Mouse (Mus musculus) MEL (cell line): ENCODE measurements around the gene Spsb2. TPM values are rescaled to one million over a fixed set of nuclear protein-coding genes. Genes with fewer than 3 reads are reported as not detected.
A peak's percentile ranks its signal among the peaks of the same experiment; 100 is the strongest.

Experiments
- DNase-seq: peaks from one replicate; pipeline ENCODE4 v3.0.0; 2011; ENCODE audit warnings: low read depth, low spot score
- H3K27ac ChIP-seq: 2 replicates; pipeline ENCODE4 v1.5.1; 2012; ENCODE audit warnings: low read depth, mild to moderate bottlenecking, control low read depth, low read length, moderate library complexity; ENCODE audit not compliant: control insufficient read depth
- H3K27me3 ChIP-seq, 2 experiments: fragments of 150-350 bp in 1 of 2; sonication (generic) in 1 of 2; 2 replicates each; pipeline ENCODE4 v1.6.1; 2012; ENCODE audit warnings: low read length in 2 of 2, mild to moderate bottlenecking in 2 of 2, improper control_type of control experiment in 1 of 2, moderate library complexity in 1 of 2; ENCODE audit not compliant: insufficient read depth in 2 of 2, control insufficient read depth in 1 of 2
- H3K36me3 ChIP-seq, 2 experiments: 2 replicates each; pipeline ENCODE4 v1.6.1; 2012 to 2014; ENCODE audit warnings: low read length in 2 of 2, improper control_type of control experiment in 1 of 2, inconsistent platforms in 1 of 2, mild to moderate bottlenecking in 1 of 2; ENCODE audit not compliant: insufficient read depth in 2 of 2, control insufficient read depth in 1 of 2
- H3K4me1 ChIP-seq, 2 experiments: fragments of 150-350 bp in 1 of 2; sonication (generic) in 1 of 2; 2 replicates each; pipeline ENCODE4 v1.6.1; 2012; ENCODE audit warnings: low read length in 2 of 2, improper control_type of control experiment in 1 of 2, mild to moderate bottlenecking in 1 of 2; ENCODE audit not compliant: insufficient read depth in 2 of 2, control insufficient read depth in 1 of 2
- H3K4me3 ChIP-seq, 2 experiments: fragments of 150-350 bp in 1 of 2; sonication (generic) in 1 of 2; 2 replicates each; pipeline ENCODE4 v1.5.1; 2012; ENCODE audit warnings: low read depth in 2 of 2, low read length in 2 of 2, mild to moderate bottlenecking in 2 of 2, moderate library complexity in 2 of 2, control low read depth in 1 of 2, improper control_type of control experiment in 1 of 2; ENCODE audit not compliant: control insufficient read depth in 1 of 2, insufficient read depth in 1 of 2
- H3K79me2 ChIP-seq: 2 replicates; pipeline ENCODE4 v1.6.1; 2012; ENCODE audit warnings: mild to moderate bottlenecking, low read length, moderate library complexity; ENCODE audit not compliant: control insufficient read depth, poor library complexity, insufficient read depth
- H3K9ac ChIP-seq: 2 replicates; pipeline ENCODE4 v1.6.1; 2012; ENCODE audit warnings: low read depth, mild to moderate bottlenecking, control low read depth, low read length, moderate library complexity; ENCODE audit not compliant: control insufficient read depth, poor library complexity, severe bottlenecking
- H3K9me3 ChIP-seq: fragments of 150-350 bp; sonication (generic); replicated peaks from 2 replicates; pipeline ENCODE4 v1.6.1; 2012; ENCODE audit warnings: mild to moderate bottlenecking, low read length, improper control_type of control experiment, moderate library complexity; ENCODE audit not compliant: insufficient read depth
- BHLHE40 ChIP-seq: IDR thresholded peaks from 2 replicates; pipeline ENCODE4 v1.6.1; 2012; ENCODE audit warnings: low read depth, mild to moderate bottlenecking, inconsistent platforms, low read length, improper control_type of control experiment, borderline replicate concordance
- CHD2 ChIP-seq: IDR thresholded peaks from 2 replicates; pipeline ENCODE4 v1.6.1; 2011; ENCODE audit warnings: low read length, improper control_type of control experiment
- CTCF ChIP-seq, 3 experiments: IDR thresholded peaks in 2 of 3; conservative IDR thresholded peaks in 1 of 3; 2 replicates each; pipeline ENCODE4 v1.5.1; 2011 to 2012; ENCODE audit warnings: low read length in 3 of 3, low read depth in 2 of 3, mild to moderate bottlenecking in 2 of 3, improper control_type of control experiment in 1 of 3, inconsistent platforms in 1 of 3, mixed read lengths in 1 of 3, moderate library complexity in 1 of 3; ENCODE audit not compliant: control insufficient read depth in 1 of 3, insufficient read depth in 1 of 3, poor library complexity in 1 of 3, severe bottlenecking in 1 of 3
- E2F4 ChIP-seq: IDR thresholded peaks from 2 replicates; pipeline ENCODE4 v1.6.1; 2011; ENCODE audit warnings: low read depth, low read length, improper control_type of control experiment, borderline replicate concordance
- ELF1 ChIP-seq: IDR thresholded peaks from 2 replicates; pipeline ENCODE4 v1.6.1; 2014; ENCODE audit warnings: low read depth, mild to moderate bottlenecking, inconsistent platforms, low read length, improper control_type of control experiment, moderate library complexity
- EP300 ChIP-seq, 2 experiments: IDR thresholded peaks; 2 replicates each; pipeline ENCODE4 v1.6.1; 2011; ENCODE audit warnings: improper control_type of control experiment in 2 of 2, low read length in 2 of 2, low read depth in 1 of 2, mild to moderate bottlenecking in 1 of 2
- ETS1 ChIP-seq: IDR thresholded peaks from 2 replicates; pipeline ENCODE4 v1.6.1; 2012; ENCODE audit warnings: low read depth, mild to moderate bottlenecking, inconsistent platforms, low read length, improper control_type of control experiment, moderate library complexity
- GABPA ChIP-seq: IDR thresholded peaks from 2 replicates; pipeline ENCODE4 v1.6.1; 2012; ENCODE audit warnings: low read depth, mild to moderate bottlenecking, inconsistent platforms, low read length, improper control_type of control experiment, moderate library complexity
- GATA1 ChIP-seq: IDR thresholded peaks from 2 replicates; pipeline ENCODE4 v1.6.1; 2011; ENCODE audit warnings: low read depth, low read length, improper control_type of control experiment
- HCFC1 ChIP-seq: IDR thresholded peaks from 2 replicates; pipeline ENCODE4 v1.6.1; 2012; ENCODE audit warnings: low read depth, mild to moderate bottlenecking, inconsistent platforms, low read length, improper control_type of control experiment, moderate library complexity
- JUND ChIP-seq: IDR thresholded peaks from 2 replicates; pipeline ENCODE4 v1.6.1; 2011; ENCODE audit warnings: low read depth, mild to moderate bottlenecking, improper control_type of control experiment, low read length
- KAT2A ChIP-seq: conservative IDR thresholded peaks from 2 replicates; pipeline ENCODE4 v1.6.1; 2012; ENCODE audit warnings: low read depth, low read length, improper control_type of control experiment, inconsistent platforms
- MAFK ChIP-seq: IDR thresholded peaks from 2 replicates; pipeline ENCODE4 v1.6.1; 2011; ENCODE audit warnings: low read depth, mild to moderate bottlenecking, low read length, improper control_type of control experiment, borderline replicate concordance
- MEF2A ChIP-seq: IDR thresholded peaks from 2 replicates; pipeline ENCODE4 v1.6.1; 2014; ENCODE audit warnings: low read depth, mild to moderate bottlenecking, inconsistent platforms, low read length, improper control_type of control experiment; ENCODE audit not compliant: poor library complexity, insufficient replicate concordance, severe bottlenecking; ENCODE audit errors: extremely low read depth
- MXI1 ChIP-seq: IDR thresholded peaks from 2 replicates; pipeline ENCODE4 v1.6.1; 2011; ENCODE audit warnings: mild to moderate bottlenecking, low read depth, low read length, improper control_type of control experiment
- MYC ChIP-seq: IDR thresholded peaks from 2 replicates; pipeline ENCODE4 v1.6.1; 2011; ENCODE audit warnings: low read depth, mild to moderate bottlenecking, low read length, improper control_type of control experiment, moderate library complexity
- NELFE ChIP-seq: IDR thresholded peaks from 2 replicates; pipeline ENCODE4 v1.6.1; 2011; ENCODE audit warnings: low read depth, low read length, improper control_type of control experiment
- POLR2A ChIP-seq, 2 experiments: IDR thresholded peaks; 2 replicates each; pipeline ENCODE4 v1.6.1; 2011 to 2012; ENCODE audit warnings: low read length in 2 of 2, mild to moderate bottlenecking in 2 of 2, control low read depth in 1 of 2, improper control_type of control experiment in 1 of 2, low read depth in 1 of 2, moderate library complexity in 1 of 2; ENCODE audit not compliant: control insufficient read depth in 1 of 2, insufficient read depth in 1 of 2, poor library complexity in 1 of 2
- POLR2AphosphoS2 ChIP-seq: IDR thresholded peaks from 2 replicates; pipeline ENCODE4 v1.6.1; 2011; ENCODE audit warnings: low read length, improper control_type of control experiment
- POLR2AphosphoS5 ChIP-seq: IDR thresholded peaks from 2 replicates; pipeline ENCODE4 v1.6.1; 2012; ENCODE audit warnings: low read depth, borderline replicate concordance, mild to moderate bottlenecking, inconsistent platforms, low read length, moderate library complexity, mixed read lengths
- SIN3A ChIP-seq: IDR thresholded peaks from 2 replicates; pipeline ENCODE4 v1.6.1; 2012; ENCODE audit warnings: low read length, improper control_type of control experiment, inconsistent platforms
- SMC3 ChIP-seq: IDR thresholded peaks from 2 replicates; pipeline ENCODE4 v1.6.1; 2011; ENCODE audit warnings: low read depth, low read length, improper control_type of control experiment
- TBP ChIP-seq: IDR thresholded peaks from 2 replicates; pipeline ENCODE4 v1.8.0; 2011; ENCODE audit warnings: low read depth, low read length, improper control_type of control experiment
- UBTF ChIP-seq: IDR thresholded peaks from 2 replicates; pipeline ENCODE4 v1.6.1; 2012; ENCODE audit warnings: low read depth, mild to moderate bottlenecking, inconsistent platforms, low read length, improper control_type of control experiment, moderate library complexity, borderline replicate concordance; ENCODE audit not compliant: insufficient read depth
- USF1 ChIP-seq: IDR thresholded peaks from 2 replicates; pipeline ENCODE4 v1.6.1; 2014; ENCODE audit warnings: low read depth, mild to moderate bottlenecking, inconsistent platforms, low read length, improper control_type of control experiment, moderate library complexity
- ZKSCAN1 ChIP-seq: IDR thresholded peaks from 2 replicates; pipeline ENCODE4 v1.6.1; 2012; ENCODE audit warnings: low read depth, mild to moderate bottlenecking, inconsistent platforms, low read length, improper control_type of control experiment, moderate library complexity
- ZMIZ1 ChIP-seq: IDR thresholded peaks from 2 replicates; pipeline ENCODE4 v1.6.1; 2012; ENCODE audit warnings: low read depth, mild to moderate bottlenecking, inconsistent platforms, low read length, improper control_type of control experiment, moderate library complexity
- ZNF384 ChIP-seq: IDR thresholded peaks from 2 replicates; pipeline ENCODE4 v1.6.1; 2012; ENCODE audit warnings: low read depth, mild to moderate bottlenecking, inconsistent platforms, low read length, improper control_type of control experiment
- polyA plus RNA-seq, 2 experiments: library from polyadenylated mRNA; stranded (reverse) in 1 of 2; unstranded in 1 of 2; fragments of >175 nt in 1 of 2; fragments of >200 nt in 1 of 2; gene quantifications; 2 replicates each; pipeline versions ENCODE4 v1.2.1 to v1.2.4; 2012; ENCODE audit warnings: low replicate concordance in 2 of 2, low read depth in 1 of 2; ENCODE audit not compliant: insufficient read length in 2 of 2, insufficient read depth in 1 of 2, missing spikeins in 1 of 2
- total RNA-seq: library from RNA; depleted of rRNA; stranded (reverse); fragments of 300-350 nt; gene quantifications from 2 replicates; pipeline ENCODE4 v1.2.3, GENCODE M21; 2012

The Spsb2 gene
- total and polyA plus RNA-seq, 3 experiments = 7.3 to 7.7 TPM; not detected in 1

DNA sequence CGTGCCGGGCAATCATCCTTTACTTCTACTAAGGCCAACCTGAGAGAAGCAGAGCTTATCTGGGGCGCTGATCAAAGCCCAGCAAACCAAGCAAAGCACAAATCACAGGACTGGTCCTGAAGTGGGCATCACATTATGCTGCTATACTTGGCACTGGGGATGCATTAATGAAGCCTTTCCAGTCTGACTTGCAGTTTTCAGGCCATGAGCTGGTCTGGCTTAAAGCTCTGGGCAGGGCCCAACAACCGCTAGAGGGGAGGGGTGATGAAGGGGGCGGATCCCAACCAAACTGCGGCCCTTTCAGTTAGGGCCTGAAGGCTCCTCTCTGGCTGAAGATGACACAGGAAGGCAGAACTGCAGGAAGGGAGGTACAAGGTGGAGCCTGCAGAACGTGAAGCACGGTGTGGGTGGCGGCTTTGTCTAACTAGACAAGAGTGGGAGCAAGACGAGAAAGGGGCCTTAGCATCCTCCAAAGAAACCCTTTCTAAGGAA lies 19.7 kb downstream of the Spsb2 start:
- peaks cover 2 to 6% of the 10 kb centered on the region in 2 experiments; a peak in 3 of 4 replicates for H3K4me1 ChIP-seq
- H3K4me3 ChIP-seq = peak overlapping the region; percentile 63 to 89
- no peaks in the 10 kb centered on the region for H3K9me3 ChIP-seq
- peaks cover 22% of the 10 kb centered on the region for H3K79me2 ChIP-seq
- H3K27me3 ChIP-seq = no peaks in the 10 kb centered on the region
- H3K36me3 ChIP-seq = peaks cover 4 to 8% of the 10 kb centered on the region in 2 experiments
- TF ChIP-seq POLR2A (IDR thresholded peaks at IDR 0.05; ENCODE audit: control insufficient read depth in 1 of 2, insufficient read depth in 1 of 2, low read depth in 1 of 2, low read length in 2 of 2, poor library complexity in 1 of 2) = 0 out of 4 replicates have a peak, but pooled peaks of 1 of the 2 experiments have one; percentile 22
- no peak for TF ChIP-seq CHD2
- TF ChIP-seq GATA1 = peak; percentile 69
- peak; percentile 76 for DNase-seq
- H3K27ac ChIP-seq = peak overlapping the region; percentile 33
- H3K9ac ChIP-seq = peak overlapping the region; percentile 69

DNA sequence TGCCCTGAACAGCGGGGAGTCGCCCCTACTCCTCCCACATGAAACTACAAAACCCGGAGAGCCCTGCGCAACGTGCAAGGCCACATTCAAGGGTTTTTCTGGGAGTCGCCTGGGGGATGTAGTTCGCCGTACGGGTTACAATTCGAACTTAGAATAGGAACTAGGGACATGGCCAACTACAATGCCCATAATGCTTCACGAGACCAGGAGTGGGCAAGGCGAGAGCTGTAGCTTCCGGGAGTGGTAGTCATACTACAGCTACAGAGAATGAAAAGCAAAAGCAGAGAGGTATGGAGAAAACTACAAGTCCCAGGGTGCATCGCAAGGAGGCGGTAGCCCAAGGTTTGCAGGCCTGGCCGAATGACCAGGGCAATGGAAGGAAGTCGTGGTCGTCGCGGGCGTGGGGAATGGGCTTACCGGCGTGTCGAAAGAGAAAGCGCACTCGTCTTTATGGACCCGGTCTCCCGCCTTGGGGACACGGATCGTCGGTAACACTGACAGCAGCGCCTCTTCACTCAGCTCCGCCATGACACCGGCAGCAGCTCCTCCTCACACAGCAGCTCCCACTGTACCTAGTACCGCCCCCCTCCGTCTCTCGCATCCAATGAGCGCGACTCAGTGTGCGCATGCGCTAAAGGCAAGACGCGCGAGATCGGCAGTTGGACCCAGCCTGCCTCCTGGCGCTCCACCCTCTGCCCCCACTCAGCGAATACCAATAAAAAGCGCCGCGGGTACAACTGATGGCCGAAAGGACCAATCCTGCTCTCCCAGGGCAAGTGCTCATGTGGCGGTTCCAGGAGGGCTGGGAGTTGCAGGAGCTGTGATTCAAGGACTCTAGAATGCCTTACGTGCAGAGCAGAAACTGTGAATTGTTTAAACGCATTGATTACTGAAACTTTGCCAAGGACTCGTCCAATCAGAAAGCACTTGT lies 20.7 kb downstream of the Spsb2 start, which contains the start of the genes Usp5 and Cdca3:
Usp5 (minus strand) TSS at position 617 of the 931 bp plus-strand sequence.
Cdca3 (plus strand) TSS at position 680 of the 931 bp plus-strand sequence.
- peak; percentile 99 for DNase-seq
- TF ChIP-seq ETS1 = no peak; the same call in 1 of the 2 replicates
- TF ChIP-seq ZKSCAN1 = no peak
- 0 out of 2 replicates have a peak, but pooled peaks have one; percentile 1 for TF ChIP-seq SMC3
- TF ChIP-seq JUND = no peak
- peak; percentile 58 to 79; a peak in 2 of 4 replicates for TF ChIP-seq POLR2A (IDR thresholded peaks at IDR 0.05; ENCODE audit: control insufficient read depth in 1 of 2, insufficient read depth in 1 of 2, low read depth in 1 of 2, low read length in 2 of 2, poor library complexity in 1 of 2)
- TF ChIP-seq MEF2A = no peak
- peak; percentile 89 for TF ChIP-seq CHD2
- TF ChIP-seq NELFE = peak; percentile 95
- TF ChIP-seq UBTF = no peak
- peak; percentile 75 for TF ChIP-seq SIN3A
- TF ChIP-seq POLR2AphosphoS5 = no peak
- TF ChIP-seq E2F4 = no peak
- peak; percentile 93 for TF ChIP-seq HCFC1
- TF ChIP-seq ELF1 = peak; percentile 94
- TF ChIP-seq TBP = peak; percentile 9
- peak; percentile 100 for TF ChIP-seq KAT2A
- TF ChIP-seq MXI1 = peak; percentile 86
- TF ChIP-seq MAFK = no peak
- no peak for TF ChIP-seq BHLHE40
- TF ChIP-seq ZNF384 = no peak
- TF ChIP-seq ZMIZ1 = peak; percentile 95
- peak; percentile 92 for TF ChIP-seq POLR2AphosphoS2
- peak; percentile 60 for TF ChIP-seq USF1
- no peak for TF ChIP-seq EP300 (IDR thresholded peaks at IDR 0.05; ENCODE audit: low read depth in 1 of 2, low read length in 2 of 2)
- TF ChIP-seq GABPA = no peak
- no peak for TF ChIP-seq CTCF (IDR thresholded peaks at IDR 0.05 in 2 of 3, conservative IDR thresholded peaks at IDR 0.05 in 1 of 3; ENCODE audit: control insufficient read depth in 1 of 3, insufficient read depth in 1 of 3, low read depth in 2 of 3, low read length in 3 of 3, poor library complexity in 1 of 3, severe bottlenecking in 1 of 3)
- peak; percentile 91 for TF ChIP-seq MYC

More for the DNA sequence above, 20.7 kb downstream of the Spsb2 start, which contains the start of the genes Usp5 and Cdca3:
- H3K4me1 ChIP-seq = peaks cover 2 to 6% of the 10 kb centered on the region in 2 experiments; a peak in 3 of 4 replicates
- peaks cover 0 to 8% of the 10 kb centered on the region in 2 experiments; a peak in 2 of 4 replicates for H3K36me3 ChIP-seq
- H3K79me2 ChIP-seq = peaks cover 22% of the 10 kb centered on the region
- peak within 1 kb of the TSS; percentile 88 for H3K27ac ChIP-seq
- peak within 1 kb of the TSS; percentile 87 for H3K9ac ChIP-seq
- H3K9me3 ChIP-seq = no peaks in the 10 kb centered on the region
- H3K4me3 ChIP-seq = peak within 1 kb of the TSS; percentile 79 to 89
- no peaks in the 10 kb centered on the region for H3K27me3 ChIP-seq
